Mouse (Mus musculus): ENCODE measurements at regions not wholly inside any gene's neighbourhood (a gene's known extent, or its start where the extent isn't known, plus 50 kb on each side); places are given as distances from the start of the nearest gene placed in this dataset.

DNA sequence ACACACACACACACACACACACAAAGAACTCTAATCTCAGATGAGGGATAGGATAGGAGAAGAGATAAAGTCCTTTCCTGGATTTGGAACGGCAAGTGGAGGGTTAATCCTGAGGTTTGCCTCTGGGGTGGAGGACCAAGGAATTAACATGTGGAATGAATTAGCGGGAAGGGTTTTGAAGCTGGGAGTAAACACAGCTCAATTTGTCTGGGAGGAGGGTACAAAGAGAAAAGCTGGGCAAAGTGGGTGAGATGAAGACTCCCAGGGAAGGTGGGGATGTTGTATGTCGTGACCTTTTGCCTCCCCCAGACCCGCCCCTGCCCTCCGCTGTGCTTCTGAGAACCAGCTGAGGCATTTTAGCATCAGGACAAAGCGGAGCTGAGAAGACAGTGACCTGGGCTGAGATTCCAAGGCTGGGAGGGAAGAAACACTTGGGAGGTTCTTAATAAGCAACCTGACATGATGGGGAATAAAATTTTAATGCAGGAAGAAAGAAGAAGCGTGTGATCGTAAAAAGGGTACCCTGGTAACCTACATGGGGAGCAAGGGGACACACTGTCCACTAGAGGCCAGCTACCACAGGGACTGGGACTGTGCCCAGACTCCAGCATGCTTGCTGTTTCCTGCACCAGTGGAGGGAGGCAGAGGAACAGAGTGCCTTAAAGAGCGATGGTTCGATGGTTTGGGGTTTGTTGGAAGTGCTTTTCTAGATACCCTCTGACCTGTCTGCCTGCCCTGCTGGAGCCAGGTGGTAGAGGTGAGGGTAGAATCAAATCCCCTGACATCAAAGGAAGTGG lies 264.0 kb downstream of the H2al1j start:
- 34% methylated on average over 10 of the region's 10 CpGs for WGBS (ENCODE audit: insufficient replicate concordance)
- Histone ChIP-seq H3K27ac (ENCODE audit: low read depth, low read length) (no peak overlapping the region), H3K4me2 (no peak overlapping the region), H3K9me3 (replicated peaks; ENCODE audit: control insufficient read depth, low read length) (no peaks in the 10 kb centered on the region), H3K4me3 (ENCODE audit: low read depth, low read length) (no peak overlapping the region), H3K27me3 (ENCODE audit: control insufficient read depth, insufficient read depth, low read length) (peaks cover 7% of the 10 kb centered on the region), H3K4me1 (ENCODE audit: control insufficient read depth, insufficient read depth, low read length) (no peaks in the 10 kb centered on the region), H3K36me3 (ENCODE audit: control insufficient read depth, insufficient read depth, low read length) (no peaks in the 10 kb centered on the region), H3K9ac (ENCODE audit: low read depth, low read length) (no peak overlapping the region)
- no peak for ATAC-seq (replicated peaks; ENCODE audit: insufficient number of reproducible peaks, low FRiP score, low TSS enrichment)

GRCm38 (mm10) chrX:11594542-11594941 lies 266.9 kb downstream of the H2al1j start:
- Histone ChIP-seq H3K27me3 (ENCODE audit: control insufficient read depth, insufficient read depth, low read length) (peaks cover 7% of the 10 kb centered on the region), H3K4me1 (ENCODE audit: control insufficient read depth, insufficient read depth, low read length) (no peaks in the 10 kb centered on the region), H3K9ac (ENCODE audit: low read depth, low read length) (no peak overlapping the region), H3K4me2 (no peak overlapping the region), H3K36me3 (ENCODE audit: control insufficient read depth, insufficient read depth, low read length) (no peaks in the 10 kb centered on the region), H3K9me3 (replicated peaks; ENCODE audit: control insufficient read depth, low read length) (no peaks in the 10 kb centered on the region), H3K27ac (ENCODE audit: low read depth, low read length) (no peak overlapping the region), H3K4me3 (ENCODE audit: low read depth, low read length) (no peak overlapping the region)
- ATAC-seq (replicated peaks; ENCODE audit: insufficient number of reproducible peaks, low FRiP score, low TSS enrichment), result no peak
- 52% methylated on average over 3 of the region's 3 CpGs for WGBS (ENCODE audit: insufficient replicate concordance)

GRCm38 (mm10) chrX:11597548-11597947 lies 269.9 kb downstream of the H2al1j start:
- ATAC-seq (replicated peaks; ENCODE audit: insufficient number of reproducible peaks, low FRiP score, low TSS enrichment), result no peak
- Histone ChIP-seq H3K4me1 (ENCODE audit: control insufficient read depth, insufficient read depth, low read length) (no peaks in the 10 kb centered on the region), H3K36me3 (ENCODE audit: control insufficient read depth, insufficient read depth, low read length) (no peaks in the 10 kb centered on the region), H3K9me3 (replicated peaks; ENCODE audit: control insufficient read depth, low read length) (no peaks in the 10 kb centered on the region), H3K4me2 (no peak overlapping the region), H3K9ac (ENCODE audit: low read depth, low read length) (no peak overlapping the region), H3K27me3 (ENCODE audit: control insufficient read depth, insufficient read depth, low read length) (no peaks in the 10 kb centered on the region), H3K27ac (ENCODE audit: low read depth, low read length) (no peak overlapping the region), H3K4me3 (ENCODE audit: low read depth, low read length) (no peak overlapping the region)
- WGBS (ENCODE audit: insufficient replicate concordance), result 79% methylated on average over 7 of the region's 7 CpGs

DNA sequence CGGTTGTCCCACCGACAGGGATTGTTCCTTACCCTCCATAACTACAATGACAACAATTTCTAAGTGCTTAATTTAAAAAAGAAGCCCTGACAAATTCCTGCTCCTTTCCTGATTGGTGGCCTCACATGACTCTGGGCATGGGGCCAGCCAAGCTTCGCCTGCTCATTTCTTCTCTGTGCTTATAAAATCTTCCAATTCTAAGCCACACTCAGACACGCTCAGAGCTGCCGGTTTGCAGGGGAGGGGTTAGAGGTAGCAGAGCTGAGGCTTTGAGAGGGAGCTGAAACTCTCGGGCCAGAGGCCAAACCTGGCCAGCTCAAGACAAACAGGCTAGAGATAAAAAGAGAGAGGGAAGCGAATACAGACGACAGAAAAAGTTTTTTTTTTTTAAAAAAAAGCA lies 286.6 kb downstream of the H2al1j start:
- H3K27ac ChIP-seq (ENCODE audit: low read depth, low read length), result no peak overlapping the region
- no peaks in the 10 kb centered on the region for H3K4me1 ChIP-seq (ENCODE audit: control insufficient read depth, insufficient read depth, low read length)
- no peak overlapping the region for H3K9ac ChIP-seq (ENCODE audit: low read depth, low read length)
- no peaks in the 10 kb centered on the region for H3K9me3 ChIP-seq (replicated peaks; ENCODE audit: control insufficient read depth, low read length)
- no peaks in the 10 kb centered on the region for H3K36me3 ChIP-seq (ENCODE audit: control insufficient read depth, insufficient read depth, low read length)
- WGBS (ENCODE audit: insufficient replicate concordance), result 36% methylated on average over 8 of the region's 8 CpGs
- no peak for ATAC-seq (replicated peaks; ENCODE audit: insufficient number of reproducible peaks, low FRiP score, low TSS enrichment)
- no peak overlapping the region for H3K4me2 ChIP-seq
- H3K27me3 ChIP-seq (ENCODE audit: control insufficient read depth, insufficient read depth, low read length), result no peaks in the 10 kb centered on the region
- H3K4me3 ChIP-seq (ENCODE audit: low read depth, low read length), result no peak overlapping the region

DNA sequence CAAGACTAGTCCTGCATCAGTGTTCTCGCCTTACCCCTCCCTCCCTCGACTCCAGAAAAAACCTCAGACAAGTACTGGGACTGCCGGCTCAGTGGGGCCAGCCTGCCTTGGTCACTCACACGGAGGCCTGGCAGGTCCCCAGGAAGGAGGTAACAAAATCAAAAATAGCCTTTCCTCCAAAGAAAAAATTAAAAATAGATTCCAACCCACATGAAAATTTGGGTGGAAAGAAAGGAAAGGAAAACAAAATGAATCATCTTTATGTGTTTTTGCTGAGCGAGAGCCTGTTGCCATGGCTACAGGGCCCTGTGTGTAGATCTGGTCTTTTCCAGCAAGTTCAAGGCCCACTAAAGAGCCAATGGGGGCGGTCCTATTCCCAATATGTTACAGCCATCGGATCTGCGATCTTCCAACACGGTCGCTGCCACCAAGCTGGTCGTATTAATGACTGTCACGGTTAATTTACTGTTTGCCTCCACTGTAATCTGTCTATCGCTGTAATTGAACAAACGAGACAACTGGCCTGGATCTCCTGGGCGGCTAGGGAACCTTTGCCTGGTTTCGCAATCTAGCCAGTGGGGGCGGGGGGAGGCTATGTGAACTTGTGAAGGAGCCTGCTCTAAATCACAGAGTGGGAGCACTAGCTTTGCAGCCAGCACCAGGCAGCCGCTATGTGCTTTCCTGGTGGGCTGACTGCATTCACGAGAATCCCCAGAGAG lies 293.6 kb downstream of the H2al1j start:
- H3K27ac ChIP-seq (ENCODE audit: low read depth, low read length), result no peak overlapping the region
- no peak overlapping the region for H3K4me3 ChIP-seq (ENCODE audit: low read depth, low read length)
- no peaks in the 10 kb centered on the region for H3K27me3 ChIP-seq (ENCODE audit: control insufficient read depth, insufficient read depth, low read length)
- 60% methylated on average over 19 of the region's 19 CpGs for WGBS (ENCODE audit: insufficient replicate concordance)
- H3K9me3 ChIP-seq (replicated peaks; ENCODE audit: control insufficient read depth, low read length), result no peaks in the 10 kb centered on the region
- H3K4me1 ChIP-seq (ENCODE audit: control insufficient read depth, insufficient read depth, low read length), result no peaks in the 10 kb centered on the region
- ATAC-seq (replicated peaks; ENCODE audit: insufficient number of reproducible peaks, low FRiP score, low TSS enrichment), result no peak
- H3K9ac ChIP-seq (ENCODE audit: low read depth, low read length), result no peak overlapping the region
- no peaks in the 10 kb centered on the region for H3K36me3 ChIP-seq (ENCODE audit: control insufficient read depth, insufficient read depth, low read length)
- H3K4me2 ChIP-seq, result no peak overlapping the region

GRCm38 (mm10) chrX:11626274-11626878 lies 298.8 kb downstream of the H2al1j start:
- Histone ChIP-seq H3K27me3 (ENCODE audit: control insufficient read depth, insufficient read depth, low read length) (no peaks in the 10 kb centered on the region), H3K36me3 (ENCODE audit: control insufficient read depth, insufficient read depth, low read length) (no peaks in the 10 kb centered on the region), H3K9me3 (replicated peaks; ENCODE audit: control insufficient read depth, low read length) (no peaks in the 10 kb centered on the region), H3K4me2 (no peak overlapping the region), H3K9ac (ENCODE audit: low read depth, low read length) (no peak overlapping the region), H3K4me3 (ENCODE audit: low read depth, low read length) (no peak overlapping the region), H3K27ac (ENCODE audit: low read depth, low read length) (no peak overlapping the region), H3K4me1 (ENCODE audit: control insufficient read depth, insufficient read depth, low read length) (no peaks in the 10 kb centered on the region)
- 57% methylated on average over 10 of the region's 10 CpGs for WGBS (ENCODE audit: insufficient replicate concordance)
- ATAC-seq (replicated peaks; ENCODE audit: insufficient number of reproducible peaks, low FRiP score, low TSS enrichment), result no peak

- ATAC-seq (replicated peaks; ENCODE audit: insufficient number of reproducible peaks, low FRiP score, low TSS enrichment), result no peak
- Histone ChIP-seq H3K4me2 (no peak overlapping the region), H3K4me3 (ENCODE audit: low read depth, low read length) (no peak overlapping the region), H3K27ac (ENCODE audit: low read depth, low read length) (no peak overlapping the region), H3K4me1 (ENCODE audit: control insufficient read depth, insufficient read depth, low read length) (no peaks in the 10 kb centered on the region), H3K9ac (ENCODE audit: low read depth, low read length) (no peak overlapping the region), H3K9me3 (replicated peaks; ENCODE audit: control insufficient read depth, low read length) (no peaks in the 10 kb centered on the region), H3K36me3 (ENCODE audit: control insufficient read depth, insufficient read depth, low read length) (no peaks in the 10 kb centered on the region), H3K27me3 (ENCODE audit: control insufficient read depth, insufficient read depth, low read length) (no peaks in the 10 kb centered on the region)
- 61% methylated on average over 2 of the region's 2 CpGs for WGBS (ENCODE audit: insufficient replicate concordance)
These were observed 301.7 kb downstream of the H2al1j start for GRCm38 (mm10) chrX:11629362-11629761.

- no peak for ATAC-seq (replicated peaks; ENCODE audit: insufficient number of reproducible peaks, low FRiP score, low TSS enrichment)
- WGBS (ENCODE audit: insufficient replicate concordance), result 0% methylated on average over 1 of the region's 1 CpGs
- H3K9me3 ChIP-seq (replicated peaks; ENCODE audit: control insufficient read depth, low read length), result no peaks in the 10 kb centered on the region
- H3K4me1 ChIP-seq (ENCODE audit: control insufficient read depth, insufficient read depth, low read length), result no peaks in the 10 kb centered on the region
- no peaks in the 10 kb centered on the region for H3K36me3 ChIP-seq (ENCODE audit: control insufficient read depth, insufficient read depth, low read length)
- H3K4me2 ChIP-seq, result no peak overlapping the region
- no peak overlapping the region for H3K9ac ChIP-seq (ENCODE audit: low read depth, low read length)
- no peaks in the 10 kb centered on the region for H3K27me3 ChIP-seq (ENCODE audit: control insufficient read depth, insufficient read depth, low read length)
- H3K4me3 ChIP-seq (ENCODE audit: low read depth, low read length), result no peak overlapping the region
- no peak overlapping the region for H3K27ac ChIP-seq (ENCODE audit: low read depth, low read length)
These were observed 302.3 kb downstream of the H2al1j start for GRCm38 (mm10) chrX:11629906-11630305.
